Mouse (Mus musculus) 416B (cell line): ENCODE data around the gene Eml4.

Experiments
- DNase-seq: peaks from one replicate; pipeline ENCODE4 v3.0.0; 2011; ENCODE audit warnings: low read depth

Eml4 gene

DNA sequence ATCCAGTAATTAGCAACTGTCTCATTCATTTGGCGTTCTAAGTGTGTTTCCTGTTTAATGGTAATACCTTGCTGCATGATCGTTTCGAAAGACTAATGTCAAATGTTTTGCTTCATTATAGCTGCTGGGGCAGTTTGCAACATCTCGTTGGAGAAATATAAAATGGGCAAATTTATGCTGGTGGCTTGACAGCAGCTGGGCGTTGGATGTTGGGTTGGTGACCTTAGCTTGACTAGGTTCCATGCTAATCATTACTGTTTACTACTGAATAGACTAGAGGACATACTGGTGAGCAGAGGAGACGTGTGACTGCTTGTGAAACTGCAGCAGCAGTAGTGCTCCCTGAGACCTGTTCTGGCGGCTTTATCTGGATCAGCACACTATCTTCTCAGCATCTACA lies 6.5 kb upstream of the Eml4 start:
- DNase-seq = no peak

- DNase-seq = peak; percentile 80
Measured at GRCm38 (mm10) chr17:83348056-83348822, 2.5 kb upstream of the Eml4 start.

DNA sequence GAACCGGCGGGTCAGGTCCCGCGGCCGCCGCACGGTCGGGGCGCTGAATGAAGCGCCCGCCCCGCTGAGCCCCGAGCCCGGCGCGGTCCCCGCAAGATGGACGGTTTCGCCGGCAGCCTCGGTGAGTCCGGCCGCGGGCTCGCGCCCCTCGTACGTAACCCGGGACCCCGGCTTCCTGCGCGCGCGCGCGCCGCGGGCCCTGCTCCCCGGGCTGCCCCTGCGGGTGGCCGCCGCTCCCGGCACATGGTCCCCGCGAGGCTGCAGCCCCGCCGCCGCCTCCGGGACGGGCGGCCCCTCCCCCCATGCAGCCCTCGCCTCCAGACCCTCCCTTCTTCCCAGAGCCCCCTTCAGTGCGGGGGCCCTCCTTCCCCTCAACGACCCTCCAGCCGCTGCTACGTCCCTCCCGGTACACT lies 394 bp downstream of the Eml4 start:
- no peak for DNase-seq

DNA sequence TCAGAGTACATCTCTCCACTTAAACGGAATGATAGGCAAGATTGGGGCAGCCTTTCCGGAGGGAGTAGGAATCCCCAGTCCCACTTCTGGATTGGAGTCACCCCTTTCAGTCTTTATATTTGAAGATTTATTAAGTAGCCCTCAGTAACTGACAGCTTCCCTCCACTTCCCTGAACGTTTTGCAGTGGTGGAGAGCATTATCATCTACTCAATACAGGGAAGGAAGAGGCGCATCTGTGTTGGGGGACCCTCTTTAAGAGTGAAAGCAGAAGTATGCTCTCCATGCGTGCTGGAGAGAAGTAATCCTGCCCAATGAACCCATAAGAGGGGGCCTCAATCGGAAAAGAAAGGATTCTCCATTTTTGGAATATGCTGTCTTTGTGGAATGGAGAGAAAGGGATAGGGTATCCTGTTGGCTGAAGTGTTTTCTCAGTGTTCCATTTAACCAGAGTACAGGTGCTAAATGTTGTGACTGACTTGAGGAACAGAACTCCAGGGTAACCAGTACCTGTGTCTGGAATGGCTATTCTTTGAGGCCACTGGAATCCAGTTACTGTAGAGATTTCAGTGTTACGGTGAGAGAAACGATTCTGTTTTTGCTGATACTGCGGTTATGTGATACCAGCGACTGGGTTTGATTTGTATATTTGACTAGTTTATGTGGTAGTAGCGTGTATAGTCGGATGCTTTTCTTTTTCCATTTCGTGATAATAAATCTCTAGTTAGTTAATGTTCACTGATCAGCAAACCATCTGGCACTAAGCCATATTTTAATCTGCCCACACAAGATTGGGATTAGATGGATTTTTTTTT lies 1.1 kb downstream of the Eml4 start:
- peak; percentile 47 for DNase-seq

DNA sequence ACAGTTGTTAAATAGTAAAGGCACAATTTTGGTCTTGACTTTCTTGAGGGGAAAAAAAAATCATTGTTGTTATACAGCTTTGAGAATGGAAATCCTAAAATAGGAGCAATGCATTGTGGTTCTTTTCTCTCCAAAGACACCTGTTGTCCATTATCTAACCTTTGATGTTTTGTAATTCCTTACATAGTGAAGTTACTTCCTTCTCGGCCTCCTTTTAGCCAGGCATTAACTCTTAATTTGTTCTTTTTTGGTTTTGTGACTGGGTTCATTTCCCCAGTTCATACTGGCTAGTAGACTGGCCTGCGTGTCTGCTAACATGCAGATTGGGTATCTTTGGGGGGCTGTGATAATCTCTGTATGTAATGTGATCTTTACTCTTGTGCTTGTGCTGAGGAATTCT lies 1.7 kb downstream of the Eml4 start:
- DNase-seq = no peak

DNA sequence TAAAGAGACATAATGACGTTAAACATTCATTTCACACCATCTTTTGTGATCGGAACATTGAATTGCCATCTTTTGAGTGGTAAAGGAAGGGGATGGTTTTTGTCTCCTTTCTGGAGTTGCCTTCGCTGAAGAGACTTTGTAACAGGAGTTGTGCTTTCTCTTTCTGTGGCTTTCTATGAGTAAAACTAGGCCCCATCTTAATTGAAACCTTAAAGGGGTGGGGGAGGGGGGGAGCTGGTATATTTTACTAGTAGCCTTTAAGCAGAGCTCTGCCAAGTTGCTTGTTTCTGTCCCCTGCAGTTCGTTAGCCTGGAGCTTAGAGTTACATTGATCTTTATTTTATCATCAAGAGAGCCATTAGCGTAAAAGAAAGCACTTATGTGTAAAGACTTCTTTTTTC lies 2.3 kb downstream of the Eml4 start:
- DNase-seq = peak; percentile 42

DNA sequence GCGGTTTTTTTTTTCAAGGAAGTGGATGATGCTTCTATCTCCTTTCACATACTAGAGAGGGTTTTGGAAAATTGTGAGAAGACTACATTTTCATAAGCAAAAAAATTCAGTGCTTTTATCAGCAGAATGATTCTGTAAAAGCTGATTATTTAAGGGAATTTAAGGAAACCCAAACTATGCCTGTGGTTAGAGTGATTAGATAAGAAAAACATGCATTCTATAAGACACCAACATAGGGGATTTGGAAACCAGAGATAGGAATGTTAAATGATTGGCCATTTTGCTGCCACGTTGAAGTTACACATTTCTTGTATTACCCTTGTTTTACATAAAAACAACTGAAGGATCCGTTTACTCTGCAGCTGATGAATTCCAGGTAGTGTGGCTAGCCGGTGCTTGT lies 2.7 kb downstream of the Eml4 start:
- DNase-seq = peak; percentile 54

GRCm38 (mm10) chr17:83355481-83355880 lies 4.8 kb downstream of the Eml4 start:
- no peak for DNase-seq

DNA sequence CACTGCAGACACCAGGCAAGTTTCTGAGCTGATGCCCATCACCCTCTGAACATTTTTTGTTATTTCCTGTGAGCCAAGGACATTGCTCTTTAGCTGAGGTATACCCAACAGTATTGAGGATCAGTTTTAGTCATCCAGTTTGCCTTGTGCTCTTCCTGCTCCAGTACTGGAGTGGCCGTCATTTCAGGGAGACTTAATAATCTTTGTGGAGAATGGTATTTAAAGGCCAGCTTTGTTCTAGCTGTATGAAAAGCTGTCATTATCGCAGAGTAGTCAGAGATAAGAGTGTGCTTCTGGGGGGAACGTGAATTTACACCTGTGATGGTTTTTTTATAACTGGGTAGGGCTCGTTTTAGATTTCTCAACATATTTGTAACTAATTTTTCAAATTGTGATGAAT lies 9.2 kb downstream of the Eml4 start:
- no peak for DNase-seq

DNA sequence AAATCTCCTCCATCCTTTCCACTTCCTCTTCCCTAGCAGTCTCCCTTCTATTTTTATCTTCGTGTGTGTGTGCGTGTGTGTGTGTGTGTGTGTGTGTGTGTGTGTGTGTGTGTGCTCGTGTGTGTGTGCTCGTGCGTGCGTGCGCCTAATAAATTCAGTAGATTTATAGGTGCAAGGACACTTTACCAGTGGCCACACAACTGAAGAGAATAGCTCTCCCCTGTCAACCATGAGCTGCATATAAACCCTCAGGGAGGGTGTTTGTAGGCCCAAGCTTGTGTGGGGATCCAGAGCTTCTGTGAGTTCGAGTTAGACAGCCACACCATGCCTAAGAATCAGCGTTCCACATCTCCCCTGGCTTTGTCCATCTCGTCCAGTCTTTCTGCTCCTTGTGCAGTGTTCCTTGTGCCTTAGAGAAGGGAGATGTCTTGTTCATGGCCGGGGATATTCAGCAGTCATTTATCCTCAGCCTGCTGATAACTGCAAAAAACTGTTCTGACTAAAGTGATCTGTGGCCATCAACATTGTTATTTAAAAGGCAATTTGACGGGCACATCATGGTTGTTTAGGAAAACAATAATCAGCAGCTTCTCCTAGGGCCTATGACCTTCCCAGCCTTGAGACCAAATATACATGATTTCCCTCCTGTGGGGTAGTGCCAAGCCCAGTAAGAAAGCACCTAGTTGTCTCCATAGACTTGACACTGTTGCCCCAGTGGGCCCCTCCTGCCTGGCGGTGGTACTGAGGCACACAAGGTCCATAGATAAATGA lies 10.2 kb downstream of the Eml4 start:
- DNase-seq = no peak

DNA sequence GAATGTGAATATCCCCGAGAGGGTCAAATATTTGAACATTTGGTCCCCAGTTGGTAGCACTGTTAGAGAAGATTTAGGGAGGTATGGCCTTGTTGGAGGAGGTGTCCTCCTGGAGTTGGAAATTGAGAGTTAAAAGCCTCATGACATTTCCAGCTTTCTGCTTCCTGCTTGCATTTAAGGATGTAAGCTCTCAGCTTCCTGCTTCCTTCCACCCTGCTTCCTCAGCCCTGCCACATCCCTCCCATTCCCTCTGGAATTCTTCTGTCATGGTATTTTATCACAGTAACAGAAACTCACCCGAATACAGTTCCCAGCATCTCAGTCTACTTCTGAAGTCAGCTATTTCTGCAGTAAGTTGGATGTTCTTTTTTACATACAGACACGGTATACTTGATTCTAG lies 12.3 kb downstream of the Eml4 start:
- DNase-seq = no peak

DNA sequence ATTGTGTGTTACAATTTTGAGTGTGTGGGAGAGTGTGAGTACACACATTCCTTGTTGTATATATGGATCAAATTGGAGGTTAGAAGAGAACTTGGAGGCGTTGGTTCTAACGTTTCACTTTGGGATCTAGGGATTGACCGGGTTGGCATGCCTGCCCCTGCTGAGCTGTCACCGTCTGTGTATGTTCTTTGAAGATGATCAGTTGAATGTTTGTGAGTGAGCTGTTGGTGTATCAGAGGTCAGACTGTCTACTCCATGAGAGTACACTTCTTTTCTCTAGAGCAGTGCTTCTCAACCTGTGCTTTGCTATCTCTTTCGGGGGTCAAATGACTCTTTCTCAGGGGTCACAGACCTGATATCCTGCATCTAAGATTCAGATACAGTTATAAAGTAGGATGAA lies 13.6 kb downstream of the Eml4 start:
- no peak for DNase-seq

DNA sequence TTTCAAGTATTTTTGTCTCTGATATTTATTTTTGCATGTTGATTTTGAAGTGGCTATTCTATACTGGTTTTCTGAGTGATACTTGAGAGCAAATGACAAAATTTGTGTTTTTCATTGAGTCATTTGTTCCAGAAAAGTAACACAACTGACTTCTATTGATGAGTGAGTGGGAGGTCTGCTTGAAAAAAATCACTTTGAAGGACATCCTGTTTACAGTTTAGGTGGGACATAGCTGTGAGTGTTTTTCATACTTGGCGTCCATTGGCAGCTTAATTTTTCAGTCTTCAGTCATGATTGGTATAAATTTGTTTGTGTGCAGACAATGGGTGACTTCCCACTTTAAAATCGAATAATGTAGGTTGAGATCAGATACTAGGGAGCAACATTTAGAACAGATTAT lies 14.4 kb downstream of the Eml4 start:
- no peak for DNase-seq

- no peak for DNase-seq
Measured at GRCm38 (mm10) chr17:83365614-83366355, 15.1 kb downstream of the Eml4 start.

- no peak for DNase-seq
Measured at GRCm38 (mm10) chr17:83367387-83367786, 16.7 kb downstream of the Eml4 start.

DNA sequence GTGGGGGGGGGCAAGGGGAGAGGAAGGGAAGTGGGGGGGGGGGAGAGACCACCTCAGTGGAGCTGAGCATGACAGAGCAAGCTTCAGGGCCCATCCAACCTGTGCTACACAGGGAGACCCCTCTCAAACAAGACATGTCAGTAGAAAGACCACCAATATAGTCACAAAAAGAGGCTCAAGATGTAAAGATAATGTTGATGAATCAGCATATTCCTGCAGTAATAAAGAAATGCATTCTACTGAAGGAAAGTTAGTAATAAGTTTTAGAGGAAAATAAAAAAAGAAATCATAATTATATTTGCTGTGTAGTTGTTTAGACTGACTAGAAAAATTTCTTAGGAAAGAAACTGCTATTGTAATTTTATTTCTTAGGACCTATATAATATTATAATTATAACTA lies 23.4 kb downstream of the Eml4 start:
- no peak for DNase-seq

DNA sequence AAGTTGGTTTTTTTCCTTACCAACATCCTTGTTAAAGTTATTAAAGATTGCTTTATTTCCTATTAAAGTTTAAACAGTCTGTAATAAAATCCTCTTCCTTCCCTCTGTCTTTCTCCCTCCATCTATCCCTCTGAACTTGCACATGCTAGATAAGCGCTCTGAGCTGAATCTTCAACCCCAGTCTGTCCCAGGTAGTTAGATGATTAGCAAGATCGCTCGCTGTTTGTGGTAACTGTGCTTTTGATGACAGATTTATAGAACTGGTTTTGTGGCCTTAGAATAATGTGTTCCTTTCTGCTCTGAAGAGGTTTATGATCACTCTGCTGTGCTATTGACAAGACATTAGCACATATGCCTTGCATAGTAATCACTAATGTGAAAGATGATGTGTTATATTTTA lies 25.1 kb downstream of the Eml4 start:
- no peak for DNase-seq

GRCm38 (mm10) chr17:83376801-83377200 lies 26.1 kb downstream of the Eml4 start:
- DNase-seq = peak; percentile 66

DNA sequence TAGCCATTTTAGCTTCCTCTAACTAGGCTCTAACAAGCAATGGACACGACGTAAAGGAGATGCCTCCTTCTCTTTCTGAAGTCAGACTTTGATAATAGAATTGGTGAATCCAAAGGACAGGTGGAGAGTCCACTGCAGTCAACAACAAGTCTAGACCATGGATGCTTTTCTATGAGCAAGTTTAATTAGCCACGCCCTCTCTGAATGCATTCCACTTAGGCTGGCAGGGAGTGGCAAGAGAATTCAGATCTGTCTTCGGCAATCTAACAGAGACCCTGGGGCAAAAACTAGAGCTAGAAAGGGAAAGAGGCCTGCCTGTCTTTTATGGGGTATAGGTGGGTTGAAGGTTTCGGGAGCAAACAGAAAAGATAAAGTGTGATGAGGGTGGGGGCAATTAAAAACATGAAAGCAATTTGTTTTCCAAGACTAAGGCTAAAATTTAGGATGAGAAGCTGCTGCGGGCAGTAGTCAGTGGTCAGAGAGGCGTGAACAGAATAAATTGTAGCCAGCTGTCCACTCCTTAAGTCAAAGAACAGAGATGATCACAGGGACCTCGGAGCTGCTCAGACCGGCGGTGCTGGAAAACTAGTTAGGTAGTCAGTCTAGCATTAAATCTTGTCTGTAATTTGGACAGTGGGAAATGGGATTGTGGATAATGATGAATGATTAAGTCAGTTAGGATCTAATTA lies 27.2 kb downstream of the Eml4 start:
- DNase-seq = no peak

DNA sequence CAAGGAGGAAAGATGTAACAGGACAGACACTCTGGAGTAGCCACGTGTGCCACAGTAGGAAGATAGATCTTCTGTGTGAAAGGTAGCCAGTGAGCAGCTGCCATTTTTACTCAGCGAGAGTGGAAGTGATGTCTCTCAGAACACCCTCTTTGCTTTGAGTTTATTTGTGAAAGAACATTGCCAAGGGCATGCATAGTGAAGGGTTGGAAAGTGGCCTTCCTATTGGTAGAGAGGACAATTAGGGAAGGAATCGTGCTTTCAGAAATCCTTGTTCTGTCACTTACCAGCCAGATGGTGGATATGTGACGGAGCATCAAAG lies 27.7 kb downstream of the Eml4 start:
- DNase-seq = no peak

- no peak for DNase-seq
Measured at GRCm38 (mm10) chr17:83379366-83379765, 28.6 kb downstream of the Eml4 start.

- DNase-seq = peak; percentile 59
Measured at GRCm38 (mm10) chr17:83379791-83380190, 29.1 kb downstream of the Eml4 start.
